Mouse (Mus musculus): ENCODE data around the gene Cd164l2. TPM values are rescaled to one million over a fixed set of nuclear protein-coding genes. Genes with fewer than 3 reads are reported as not detected.
A peak's percentile ranks its signal among the peaks of the same experiment; 100 is the strongest.

Gene Cd164l2
- polyA plus RNA-seq, 1 experiment from 2014 or later = 1.2 TPM

- 2% methylated on average over 44 of the region's 44 CpGs for WGBS
- H3K27me3 ChIP-seq (ENCODE audit: poor library complexity, severe bottlenecking) = peaks cover 86% of the 10 kb centered on the region
- no peaks in the 10 kb centered on the region for H3K9me3 ChIP-seq
- no peaks in the 10 kb centered on the region for H3K36me3 ChIP-seq (replicated peaks)
- peak overlapping the region; percentile 86 for H3K4me3 ChIP-seq
- H3K27ac ChIP-seq = peak overlapping the region; percentile 79
- H3K4me1 ChIP-seq = peaks cover 32% of the 10 kb centered on the region
- peak; percentile 82 for DNase-seq (ENCODE audit: extremely low spot score, low spot score)
These were observed 784 bp downstream of the Cd164l2 start for GRCm38 (mm10) chr4:133212562-133213267.

DNA sequence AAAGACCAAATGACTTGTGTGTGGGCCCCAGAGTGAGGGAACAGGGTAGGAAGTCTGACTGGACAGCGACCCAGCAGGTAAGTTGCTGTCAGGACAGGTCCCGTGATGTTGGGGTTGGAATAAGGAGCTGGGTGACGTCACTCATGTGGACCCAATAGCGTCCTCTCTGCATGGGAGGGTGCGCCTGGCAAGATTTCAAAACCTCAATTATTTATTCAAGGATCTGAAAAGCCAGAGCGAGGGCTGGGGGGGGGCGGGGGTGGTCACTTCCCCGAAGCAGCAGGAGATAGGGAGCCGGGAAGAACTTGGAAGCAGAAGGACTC, 1.3 kb downstream of the Cd164l2 start:
- no peaks in the 10 kb centered on the region for H3K36me3 ChIP-seq (replicated peaks)
- peaks cover 35% of the 10 kb centered on the region for H3K4me1 ChIP-seq
- no peak overlapping the region for H3K27ac ChIP-seq
- H3K9me3 ChIP-seq = no peaks in the 10 kb centered on the region
- DNase-seq (ENCODE audit: extremely low spot score, low spot score) = no peak
- peak overlapping the region; percentile 86 for H3K4me3 ChIP-seq
- under 1% methylated on average over 9 of the region's 9 CpGs for WGBS
- peaks cover 86% of the 10 kb centered on the region for H3K27me3 ChIP-seq (ENCODE audit: poor library complexity, severe bottlenecking)

- Histone ChIP-seq H3K36me3 (replicated peaks) (no peaks in the 10 kb centered on the region), H3K27ac (no peak overlapping the region), H3K4me3 (peak overlapping the region; percentile 86), H3K9me3 (no peaks in the 10 kb centered on the region), H3K27me3 (ENCODE audit: poor library complexity, severe bottlenecking) (peaks cover 86% of the 10 kb centered on the region), H3K4me1 (peaks cover 35% of the 10 kb centered on the region)
- WGBS = 9% methylated on average over 10 of the region's 10 CpGs
- DNase-seq (ENCODE audit: extremely low spot score, low spot score) = no peak
These were observed 1.7 kb downstream of the Cd164l2 start for GRCm38 (mm10) chr4:133213661-133214060.

- H3K4me3 ChIP-seq = no peak overlapping the region
- no peak overlapping the region for H3K27ac ChIP-seq
- DNase-seq (ENCODE audit: extremely low spot score, low spot score) = peak; percentile 73
- 2% methylated on average over 5 of the region's 5 CpGs for WGBS
- no peaks in the 10 kb centered on the region for H3K9me3 ChIP-seq
- no peaks in the 10 kb centered on the region for H3K36me3 ChIP-seq (replicated peaks)
- H3K4me1 ChIP-seq = peaks cover 33% of the 10 kb centered on the region
- H3K27me3 ChIP-seq (ENCODE audit: poor library complexity, severe bottlenecking) = peaks cover 89% of the 10 kb centered on the region
These were observed 5.7 kb downstream of the Cd164l2 start for GRCm38 (mm10) chr4:133217641-133218040.

DNA sequence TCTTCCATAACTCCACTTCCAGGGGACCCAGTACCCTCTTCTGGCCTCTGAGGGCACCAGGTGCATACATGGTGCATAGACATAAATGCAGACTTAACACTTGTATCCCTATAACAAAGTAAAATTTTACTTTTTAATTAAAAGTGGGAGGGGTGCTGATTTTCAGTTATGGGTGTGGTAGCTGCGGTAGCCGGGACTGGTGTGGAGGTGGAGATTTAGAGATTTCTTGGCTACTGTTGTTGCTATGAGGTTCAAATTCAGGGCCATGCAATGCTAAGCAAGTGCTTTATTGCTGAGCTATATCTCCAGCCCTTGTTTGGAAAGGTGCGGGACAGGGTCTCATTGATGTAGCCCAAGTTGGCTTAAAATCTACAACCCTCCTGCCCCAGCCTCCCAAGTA, 6.8 kb downstream of the Cd164l2 start:
- WGBS = 86% methylated on average over 3 of the region's 3 CpGs
- no peak overlapping the region for H3K27ac ChIP-seq
- peaks cover 33% of the 10 kb centered on the region for H3K4me1 ChIP-seq
- H3K36me3 ChIP-seq (replicated peaks) = no peaks in the 10 kb centered on the region
- no peak overlapping the region for H3K4me3 ChIP-seq
- H3K27me3 ChIP-seq (ENCODE audit: poor library complexity, severe bottlenecking) = peaks cover 89% of the 10 kb centered on the region
- no peak for DNase-seq (ENCODE audit: extremely low spot score, low spot score)
- H3K9me3 ChIP-seq = no peaks in the 10 kb centered on the region

GRCm38 (mm10) chr4:133220656-133221055, 8.7 kb downstream of the Cd164l2 start:
- Histone ChIP-seq H3K36me3 (replicated peaks) (no peaks in the 10 kb centered on the region), H3K4me3 (peak overlapping the region; percentile 45), H3K27me3 (ENCODE audit: poor library complexity, severe bottlenecking) (peaks cover 75% of the 10 kb centered on the region), H3K4me1 (peaks cover 37% of the 10 kb centered on the region), H3K9me3 (no peaks in the 10 kb centered on the region), H3K27ac (no peak overlapping the region)
- WGBS = 2% methylated on average over 25 of the region's 25 CpGs
- no peak for DNase-seq (ENCODE audit: extremely low spot score, low spot score)

DNA sequence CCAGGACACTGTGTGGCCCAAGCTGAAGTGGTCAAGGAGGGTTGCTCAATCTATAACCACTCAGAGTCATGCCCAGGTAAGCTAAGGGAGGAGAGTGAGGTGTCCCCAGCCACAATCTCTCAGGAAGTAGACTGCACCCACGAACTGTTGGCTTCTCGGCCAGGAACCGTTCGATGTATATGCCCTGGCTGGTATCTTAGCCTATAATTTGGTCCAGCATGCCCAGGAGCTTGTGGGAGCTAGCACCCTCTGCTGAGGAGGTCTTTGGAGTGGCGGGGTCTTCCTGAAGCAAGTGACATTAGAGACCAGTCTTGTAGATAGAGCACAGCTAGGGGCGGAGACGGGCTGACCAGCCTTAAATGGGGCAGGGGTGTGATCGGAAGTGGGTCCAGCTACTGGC, 9.8 kb downstream of the Cd164l2 start:
- H3K27ac ChIP-seq = no peak overlapping the region
- peaks cover 37% of the 10 kb centered on the region for H3K4me1 ChIP-seq
- peaks cover 69% of the 10 kb centered on the region for H3K27me3 ChIP-seq (ENCODE audit: poor library complexity, severe bottlenecking)
- no peak for DNase-seq (ENCODE audit: extremely low spot score, low spot score)
- 83% methylated on average over 8 of the region's 8 CpGs for WGBS
- no peaks in the 10 kb centered on the region for H3K9me3 ChIP-seq
- no peak overlapping the region for H3K4me3 ChIP-seq
- no peaks in the 10 kb centered on the region for H3K36me3 ChIP-seq (replicated peaks)

DNA sequence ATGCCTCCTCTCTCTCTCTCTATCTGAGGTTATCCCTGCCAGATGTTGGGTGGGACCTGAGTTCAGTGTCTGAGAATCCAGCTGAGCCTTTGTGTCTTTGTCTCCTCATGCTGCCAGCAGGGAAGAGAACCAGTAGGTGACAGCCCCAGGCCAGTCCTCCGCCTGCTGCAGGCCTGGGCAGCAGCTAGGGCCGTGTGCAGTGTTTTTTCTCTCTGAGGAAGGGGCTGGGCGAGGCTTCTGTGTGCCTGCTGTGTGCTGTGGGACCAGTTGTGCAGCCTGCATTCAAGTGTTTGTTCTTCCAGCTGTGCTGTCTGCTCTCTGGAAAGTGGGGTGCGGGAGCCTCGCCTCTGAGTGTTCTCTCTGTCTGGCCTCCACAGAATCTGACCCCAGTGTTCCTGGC, 11.9 kb downstream of the Cd164l2 start:
- peak overlapping the region; percentile 42 for H3K27ac ChIP-seq
- H3K27me3 ChIP-seq (ENCODE audit: poor library complexity, severe bottlenecking) = peaks cover 53% of the 10 kb centered on the region
- no peaks in the 10 kb centered on the region for H3K36me3 ChIP-seq (replicated peaks)
- DNase-seq (ENCODE audit: extremely low spot score, low spot score) = no peak
- no peaks in the 10 kb centered on the region for H3K9me3 ChIP-seq
- H3K4me3 ChIP-seq = no peak overlapping the region
- 39% methylated on average over 5 of the region's 5 CpGs for WGBS
- peaks cover 36% of the 10 kb centered on the region for H3K4me1 ChIP-seq

DNA sequence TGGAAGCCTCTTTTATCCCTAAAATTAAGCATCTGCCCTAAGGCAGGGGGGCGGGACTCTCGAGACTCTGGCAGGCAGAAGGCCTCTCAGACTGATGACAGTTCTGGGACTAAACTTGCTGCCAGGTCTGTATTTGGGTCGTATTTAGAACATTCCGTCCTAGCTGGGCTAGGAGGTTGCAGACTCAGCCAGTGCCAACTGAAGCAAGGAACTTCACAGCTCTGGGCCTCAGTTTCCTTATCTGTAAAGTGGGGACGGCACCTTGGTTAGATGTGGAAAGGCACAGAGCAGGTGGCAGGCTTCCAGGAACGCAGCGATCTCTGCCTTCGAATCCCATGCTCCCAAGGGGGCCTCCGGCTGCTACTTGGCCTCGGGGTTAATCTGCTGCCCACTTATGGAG, 14.1 kb downstream of the Cd164l2 start:
- H3K36me3 ChIP-seq (replicated peaks) = no peaks in the 10 kb centered on the region
- H3K4me3 ChIP-seq = no peak overlapping the region
- H3K4me1 ChIP-seq = peaks cover 36% of the 10 kb centered on the region
- H3K27ac ChIP-seq = no peak overlapping the region
- H3K27me3 ChIP-seq (ENCODE audit: poor library complexity, severe bottlenecking) = peaks cover 31% of the 10 kb centered on the region
- H3K9me3 ChIP-seq = no peaks in the 10 kb centered on the region
- no peak for DNase-seq (ENCODE audit: extremely low spot score, low spot score)
- WGBS = 81% methylated on average over 10 of the region's 10 CpGs

GRCm38 (mm10) chr4:133227636-133228035, 15.7 kb downstream of the Cd164l2 start:
- WGBS = 71% methylated on average over 8 of the region's 8 CpGs
- DNase-seq (ENCODE audit: extremely low spot score, low spot score) = no peak
- Histone ChIP-seq H3K9me3 (0 out of 2 replicates have a peak, but pooled peaks cover 5% of the 10 kb centered on the region), H3K36me3 (replicated peaks) (no peaks in the 10 kb centered on the region), H3K27ac (no peak overlapping the region), H3K4me1 (peaks cover 29% of the 10 kb centered on the region), H3K4me3 (no peak overlapping the region), H3K27me3 (ENCODE audit: poor library complexity, severe bottlenecking) (peaks cover 16% of the 10 kb centered on the region)

DNA sequence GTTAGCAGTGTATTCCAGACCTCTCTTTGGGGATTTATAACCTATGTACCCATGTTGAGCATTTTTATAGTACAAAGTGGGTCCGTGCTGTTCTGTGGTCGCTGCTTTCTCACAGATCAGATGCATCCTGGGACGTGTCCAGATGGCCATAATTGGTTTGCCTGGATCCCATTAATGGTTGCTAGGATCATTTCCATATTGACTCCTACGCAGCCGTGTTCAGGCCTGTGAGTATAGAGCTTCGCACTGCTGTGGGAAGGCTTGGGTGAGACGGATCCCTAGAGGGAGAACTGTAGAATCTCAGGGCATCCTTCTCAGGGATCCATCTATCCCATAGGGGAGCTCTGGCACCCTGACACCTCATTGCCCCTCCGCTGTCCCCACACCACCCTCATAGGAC, 17.7 kb downstream of the Cd164l2 start:
- Histone ChIP-seq H3K27me3 (ENCODE audit: poor library complexity, severe bottlenecking) (no peaks in the 10 kb centered on the region; the same call in 1 of the 2 replicates), H3K27ac (peak overlapping the region; percentile 40; the same call in 1 of the 2 replicates)
- 65% methylated on average over 8 of the region's 8 CpGs for WGBS

DNA sequence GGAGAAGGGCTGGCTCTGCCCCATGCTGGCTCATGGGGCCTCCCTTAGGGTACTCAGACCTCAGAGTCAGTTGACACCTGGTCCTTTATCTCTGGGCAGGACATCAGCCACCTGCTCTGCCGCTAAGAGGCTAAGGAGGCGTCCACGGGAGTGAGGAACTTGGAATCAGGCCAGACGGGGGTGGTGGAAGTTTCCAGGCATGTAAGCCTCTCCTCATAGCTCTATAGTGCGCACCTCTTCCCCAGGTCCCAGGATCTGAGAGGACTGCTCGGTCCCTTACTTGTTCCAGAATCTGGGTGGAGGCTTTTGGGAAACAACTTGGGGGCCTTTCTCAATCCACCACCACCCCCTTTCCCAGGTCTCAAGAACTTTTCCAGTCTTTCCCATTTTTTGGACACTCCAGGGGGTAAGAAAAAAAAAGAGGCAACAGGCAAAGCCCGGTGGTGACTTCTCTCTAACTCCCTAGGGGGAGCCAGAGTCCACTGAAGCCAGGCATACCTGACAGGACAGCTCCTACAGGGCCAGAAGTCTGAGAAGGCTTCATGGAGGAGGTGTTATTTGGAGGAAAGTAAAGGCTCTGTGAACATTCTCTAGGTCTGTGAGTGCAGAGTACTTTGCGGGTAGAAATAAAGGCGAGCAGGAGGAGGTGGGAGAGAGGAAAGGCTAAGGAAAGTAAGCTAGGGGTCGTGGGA, 21.5 kb downstream of the Cd164l2 start:
- DNase-seq (ENCODE audit: extremely low spot score, low spot score) = no peak
- Histone ChIP-seq H3K36me3 (replicated peaks) (no peaks in the 10 kb centered on the region), H3K4me1 (peaks cover 8% of the 10 kb centered on the region), H3K27ac (no peak overlapping the region), H3K9me3 (0 out of 2 replicates have a peak, but pooled peaks cover 5% of the 10 kb centered on the region), H3K27me3 (ENCODE audit: poor library complexity, severe bottlenecking) (peaks cover 20% of the 10 kb centered on the region), H3K4me3 (no peak overlapping the region)
- 41% methylated on average over 10 of the region's 10 CpGs for WGBS

More for the DNA sequence above, 17.7 kb downstream of the Cd164l2 start:
- no peak for DNase-seq (ENCODE audit: extremely low spot score, low spot score)
- H3K9me3 ChIP-seq = 0 out of 2 replicates have a peak, but pooled peaks cover 5% of the 10 kb centered on the region
- H3K4me3 ChIP-seq = no peak overlapping the region
- H3K36me3 ChIP-seq (replicated peaks) = no peaks in the 10 kb centered on the region
- peaks cover 11% of the 10 kb centered on the region for H3K4me1 ChIP-seq

DNA sequence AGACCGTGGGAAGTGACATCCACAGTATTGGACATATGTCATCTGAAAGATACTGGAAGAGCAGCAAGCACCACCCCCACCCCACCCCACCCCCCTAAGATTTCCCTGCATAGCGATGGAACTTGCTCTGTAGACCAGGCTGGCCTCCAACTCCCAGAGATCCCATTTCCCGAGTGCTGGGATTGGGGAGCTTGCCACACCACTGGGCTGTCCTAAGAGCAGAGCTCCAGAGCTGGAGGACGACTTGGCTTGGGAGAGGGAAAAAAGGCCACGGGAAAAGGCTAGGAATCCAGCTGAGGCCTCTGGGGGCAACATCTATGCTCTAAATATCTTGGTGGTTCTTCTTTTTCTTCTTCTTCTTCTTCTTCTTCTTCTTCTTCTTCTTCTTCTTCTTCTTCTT, 22.8 kb downstream of the Cd164l2 start:
- peaks cover 3% of the 10 kb centered on the region for H3K4me1 ChIP-seq
- no peak overlapping the region for H3K4me3 ChIP-seq
- peaks cover 34% of the 10 kb centered on the region for H3K27me3 ChIP-seq (ENCODE audit: poor library complexity, severe bottlenecking)
- no peaks in the 10 kb centered on the region for H3K36me3 ChIP-seq (replicated peaks)
- 0 out of 2 replicates have a peak, but pooled peaks cover 5% of the 10 kb centered on the region for H3K9me3 ChIP-seq
- H3K27ac ChIP-seq = no peak overlapping the region
- WGBS = 67% methylated on average over 5 of the region's 5 CpGs
- no peak for DNase-seq (ENCODE audit: extremely low spot score, low spot score)

Data from forebrain, embryonic 10.5 days (tissue).